Comparison of ENCODE assay signal across 8 mouse cellular contexts in the genomic region with DNA sequence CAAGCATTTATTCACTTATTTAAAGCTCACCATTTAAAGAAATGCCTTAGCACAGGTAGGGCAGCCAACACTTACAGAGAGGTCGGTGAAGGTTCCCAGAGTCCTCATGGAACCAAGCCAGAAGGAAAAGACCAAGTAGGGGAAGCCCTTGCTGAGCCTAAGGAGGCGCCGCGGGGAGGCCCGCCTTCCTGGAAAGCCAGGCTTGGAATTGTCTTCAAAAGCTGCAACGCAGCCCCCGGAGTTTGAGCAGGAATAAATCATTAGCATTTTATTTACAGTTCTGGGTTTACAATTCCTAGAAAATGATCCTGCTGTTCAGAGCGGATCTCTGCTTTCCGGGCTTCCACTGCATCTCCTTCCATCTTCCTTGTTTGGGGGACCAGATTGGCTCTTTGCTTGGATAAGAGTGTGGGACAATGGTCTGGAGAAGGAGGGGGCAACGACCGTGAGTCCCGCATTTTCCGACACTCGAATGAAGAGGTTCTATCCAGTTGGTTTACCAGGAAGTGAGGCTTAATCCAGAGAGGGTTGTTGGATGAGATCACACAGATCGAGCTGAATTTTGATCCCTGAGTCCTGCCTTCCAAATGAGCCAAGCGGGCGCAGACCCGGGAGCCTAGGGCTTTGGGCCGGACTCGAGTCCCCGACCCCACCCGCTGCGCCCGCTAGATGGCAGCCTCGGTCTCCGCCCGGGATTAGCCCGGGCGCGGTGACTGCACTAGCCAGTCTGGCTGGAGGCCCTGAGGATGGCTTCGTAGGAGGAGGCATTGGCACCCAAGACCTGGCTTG. TPM values are rescaled to one million over a fixed set of nuclear protein-coding genes. Genes with fewer than 3 reads are reported as not detected.
DNase-seq lines count a peak whose midpoint lies in the region; ATAC-seq lines count a peak whose summit lies in the region.

No protein-coding gene starts in this region.

- no peaks in the 10 kb centered on the region for H3K4me1 ChIP-seq in hindbrain, embryonic 16.5 days (ENCODE audit: control insufficient read depth, insufficient read depth, low read depth, low read length)

- peak; percentile 77 to 91 for DNase-seq in adrenal gland, adult (ENCODE audit: inconsistent age in 2 of 2, low spot score in 1 of 2)
- DNase-seq in embryo, embryonic 10 days (ENCODE audit: low spot score): peak; percentile 85
- DNase-seq in gastrocnemius, adult 8-10 months (ENCODE audit: low spot score in 2 of 2): peak; percentile 25 to 48
- DNase-seq in left cerebral cortex, adult 18-20 months (ENCODE audit: low spot score in 2 of 2): peak; percentile 79 to 81
- peak; percentile 70 to 80 for DNase-seq in lung, postnatal 4 days
- peak; percentile 55 for DNase-seq in right cerebral cortex, adult 18-20 months
- DNase-seq in urinary bladder, postnatal 10 days (ENCODE audit: low spot score): peak; percentile 18

- peak; percentile 89 for ATAC-seq in hindbrain, embryonic 16.5 days

- H3K27ac ChIP-seq in hindbrain, embryonic 16.5 days (ENCODE audit: low read depth, low read length): no peak overlapping the region

- H3K27me3 ChIP-seq in hindbrain, embryonic 16.5 days (replicated peaks; ENCODE audit: control insufficient read depth, insufficient read depth, low read length): peaks cover 2% of the 10 kb centered on the region; the same call in 1 of the 2 replicates

- peak overlapping the region; percentile 4; the same call in 1 of the 2 replicates for H3K4me3 ChIP-seq in hindbrain, embryonic 16.5 days (ENCODE audit: low read length)

- H3K9me3 ChIP-seq in hindbrain, embryonic 16.5 days (ENCODE audit: control insufficient read depth, low read length): no peaks in the 10 kb centered on the region

- no peak overlapping the region; the same call in 1 of the 2 replicates for H3K9ac ChIP-seq in hindbrain, embryonic 16.5 days (ENCODE audit: low read depth, low read length)

- H3K4me2 ChIP-seq in hindbrain, embryonic 16.5 days (ENCODE audit: low read length): peak overlapping the region; percentile 35

- 6% methylated on average over 31 of the region's 31 CpGs for WGBS in hindbrain, embryonic 16.5 days

- H3K36me3 ChIP-seq in hindbrain, embryonic 16.5 days (ENCODE audit: control insufficient read depth, insufficient read depth, low read length): no peaks in the 10 kb centered on the region

RNA-seq across cellular contexts. Expression of a gene that starts 39.1 kb away (rescaled TPM):
- not detected for total RNA-seq in gastrocnemius, adult 8-10 months (2022)
- not detected in 2 replicates for polyA plus RNA-seq in hindbrain, embryonic 16.5 days (2015; fragmentation: Nextera tagmentation; extraction: Ambion mirVana)
- not detected for total RNA-seq in left cerebral cortex, adult 18-20 months (2021)

RNA-seq across cellular contexts. Expression of a gene that starts 39.7 kb away (rescaled TPM):
- 10 to 100 TPM; 17.9 to 27.2 (median 21.3) TPM for total RNA-seq in gastrocnemius, adult 8-10 months (2022)
- polyA plus RNA-seq in hindbrain, embryonic 16.5 days (2015; fragmentation: Nextera tagmentation; extraction: Ambion mirVana): 42.5 and 44.4 TPM in 2 replicates
- 10 to 100 TPM; 63.8 to 63.9 TPM for total RNA-seq in left cerebral cortex, adult 18-20 months (2021)

RNA-seq across cellular contexts. Expression of a gene that starts 52.3 kb away (rescaled TPM):
- 10 to 100 TPM; 12.3 to 34.6 (median 21.5) TPM for total RNA-seq in gastrocnemius, adult 8-10 months (2022)
- polyA plus RNA-seq in hindbrain, embryonic 16.5 days (2015; fragmentation: Nextera tagmentation; extraction: Ambion mirVana): 29.7 and 35.6 TPM in 2 replicates
- total RNA-seq in left cerebral cortex, adult 18-20 months (2021): 10 to 100 TPM; 12.3 to 14.0 TPM

Comparison
In these comparisons a context has a peak if more than half of its experiments do, and no peak if none do; other contexts are left out.
1. DNase-seq: peak in every context shown above with its lines; median percentile 85 in embryo, embryonic 10 days; 84 in adrenal gland, adult; 80 in left cerebral cortex, adult 18-20 months; 75 in lung, postnatal 4 days; 55 in right cerebral cortex, adult 18-20 months; 36 in gastrocnemius, adult 8-10 months; 18 in urinary bladder, postnatal 10 days.